ENCODE assay signal across 19 mouse cellular contexts in the genomic region with DNA sequence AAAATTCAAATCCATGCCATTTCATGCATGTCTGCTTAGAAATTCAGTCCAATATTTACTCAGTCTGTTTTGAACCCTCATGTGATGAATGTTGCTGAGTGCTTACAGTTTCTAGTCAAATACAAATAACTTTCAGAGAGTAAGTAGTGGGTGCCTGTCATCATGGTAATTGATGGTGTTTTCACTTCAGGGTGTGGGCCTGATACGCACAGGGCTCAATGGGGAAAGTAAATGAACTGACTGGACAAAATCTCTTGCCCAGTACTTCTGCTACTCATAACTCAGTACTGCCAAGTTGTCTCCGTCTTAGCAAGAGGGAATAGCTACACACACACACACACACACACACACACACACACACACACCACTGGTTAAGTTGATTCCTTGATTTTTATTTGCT.
DNase-seq lines count a peak whose midpoint lies in the region; ATAC-seq and TF ChIP-seq lines count a peak whose summit lies in the region.
"Had no signal": no experiment of that assay in that cellular context is flagged by ENCODE, and none has a peak within 500 bp of the region (broad histone marks: within the 10 kb centered on the region; RNA-seq: fewer than 3 reads in every experiment).

No protein-coding gene starts in this region.

- no peak for TF ChIP-seq RAD21 in MEL (IDR thresholded peaks at IDR 0.05; ENCODE audit: low read depth, low read length)

- no peak for TF ChIP-seq EP300 in MEL (IDR thresholded peaks at IDR 0.05; ENCODE audit: low read depth in 1 of 2, low read length in 2 of 2)

- no peak for TF ChIP-seq POLR2A in MEL (IDR thresholded peaks at IDR 0.05; ENCODE audit: control insufficient read depth in 1 of 2, insufficient read depth in 1 of 2, low read depth in 1 of 2, low read length in 2 of 2, poor library complexity in 1 of 2)
- no peak for TF ChIP-seq POLR2A in myocyte (IDR thresholded peaks at IDR 0.05; ENCODE audit: insufficient read length, low read depth)

- no peak for DNase-seq in heart, adult 8-10 months (ENCODE audit: low spot score)
- DNase-seq in hindbrain, embryonic 10.5 days (ENCODE audit: low spot score): no peak
- no peak for DNase-seq in hindbrain, embryonic 14.5 days (ENCODE audit: low spot score)
- DNase-seq in MEL (ENCODE audit: low read depth, low spot score): no peak
- DNase-seq in gastrocnemius, postnatal 25 days: no peak
- DNase-seq in embryo, embryonic 10 days (ENCODE audit: low spot score): no peak
- DNase-seq: gastrocnemius, postnatal 36 days; layer of hippocampus, postnatal 36 days; liver, embryonic 13.5 days; thymus, postnatal 14 days had no signal

- H3K4me2 ChIP-seq in heart, embryonic 11.5 days: no peak overlapping the region
- no peak overlapping the region for H3K4me2 ChIP-seq in hindbrain, embryonic 14.5 days (replicated peaks)
- peak overlapping the region; percentile 33 for H3K4me2 ChIP-seq in myocyte (ENCODE audit: low read depth)
- H3K4me2 ChIP-seq: limb, embryonic 13.5 days; liver, embryonic 13.5 days; midbrain, embryonic 13.5 days had no signal

- H3K9me3 ChIP-seq in heart, embryonic 11.5 days (replicated peaks; ENCODE audit: control insufficient read depth, low read length): no peaks in the 10 kb centered on the region
- H3K9me3 ChIP-seq in hindbrain, embryonic 10.5 days: no peaks in the 10 kb centered on the region
- no peaks in the 10 kb centered on the region for H3K9me3 ChIP-seq in hindbrain, embryonic 14.5 days (ENCODE audit: control insufficient read depth, low read length)
- no peaks in the 10 kb centered on the region for H3K9me3 ChIP-seq in MEL (replicated peaks; ENCODE audit: insufficient read depth, low read length)
- H3K9me3 ChIP-seq: limb, embryonic 13.5 days; liver, embryonic 13.5 days; midbrain, embryonic 13.5 days had no signal

- 0 out of 2 replicates have a peak overlapping the region, but pooled peaks have one; percentile 35 for H3K27ac ChIP-seq in heart, embryonic 11.5 days (ENCODE audit: low read depth, low read length)
- H3K27ac ChIP-seq in hindbrain, embryonic 10.5 days: peak overlapping the region; percentile 23; the same call in 1 of the 2 replicates
- H3K27ac ChIP-seq in hindbrain, embryonic 14.5 days: no peak overlapping the region
- H3K27ac ChIP-seq in MEL (ENCODE audit: control insufficient read depth, low read depth, low read length): peak overlapping the region; percentile 44; the same call in 1 of the 2 replicates
- H3K27ac ChIP-seq: kidney, postnatal 0 days; limb, embryonic 13.5 days; liver, embryonic 13.5 days; midbrain, embryonic 13.5 days had no signal

- no peak overlapping the region for H3ac ChIP-seq in myocyte (ENCODE audit: control insufficient read depth, insufficient read length)

- no peak for TF ChIP-seq CTCF in MEL (IDR thresholded peaks at IDR 0.05 in 2 of 3, conservative IDR thresholded peaks at IDR 0.05 in 1 of 3; ENCODE audit: control insufficient read depth in 1 of 3, insufficient read depth in 1 of 3, low read depth in 2 of 3, low read length in 3 of 3, poor library complexity in 1 of 3, severe bottlenecking in 1 of 3)

- H3K79me2 ChIP-seq in MEL (ENCODE audit: control insufficient read depth, insufficient read depth, low read length, poor library complexity) (no peaks in the 10 kb centered on the region), myocyte (ENCODE audit: control insufficient read depth, insufficient read depth) (no peaks in the 10 kb centered on the region)

- ATAC-seq in heart, embryonic 11.5 days (replicated peaks; ENCODE audit: insufficient number of reproducible peaks, low FRiP score, low TSS enrichment): no peak
- no peak for ATAC-seq in hindbrain, embryonic 14.5 days (ENCODE audit: low FRiP score)
- ATAC-seq: forebrain, embryonic 14.5 days; hindbrain, embryonic 16.5 days had no signal

- no peaks in the 10 kb centered on the region for H3K27me3 ChIP-seq in heart, embryonic 11.5 days (ENCODE audit: control insufficient read depth, insufficient read depth, low read length)
- H3K27me3 ChIP-seq in hindbrain, embryonic 10.5 days (ENCODE audit: insufficient read depth, poor library complexity, severe bottlenecking): no peaks in the 10 kb centered on the region
- H3K27me3 ChIP-seq in hindbrain, embryonic 14.5 days (ENCODE audit: control insufficient read depth, insufficient read depth, low read length): no peaks in the 10 kb centered on the region
- no peaks in the 10 kb centered on the region for H3K27me3 ChIP-seq in MEL (ENCODE audit: control insufficient read depth in 1 of 2, insufficient read depth in 2 of 2, low read length in 2 of 2)
- no peaks in the 10 kb centered on the region for H3K27me3 ChIP-seq in myocyte (ENCODE audit: control insufficient read depth, insufficient read depth, insufficient read length)
- H3K27me3 ChIP-seq: CH12.LX; liver, embryonic 13.5 days; midbrain, embryonic 13.5 days had no signal

- H3K9ac ChIP-seq in heart, embryonic 11.5 days (ENCODE audit: low read depth, low read length): no peak overlapping the region
- no peak overlapping the region for H3K9ac ChIP-seq in hindbrain, embryonic 14.5 days
- H3K9ac ChIP-seq in MEL (ENCODE audit: control insufficient read depth, low read depth, low read length, poor library complexity, severe bottlenecking): no peak overlapping the region
- H3K9ac ChIP-seq: limb, embryonic 13.5 days; liver, embryonic 13.5 days; midbrain, embryonic 13.5 days had no signal

- no peaks in the 10 kb centered on the region for H3K36me3 ChIP-seq in heart, embryonic 11.5 days (ENCODE audit: control insufficient read depth, insufficient read depth, low read length)
- H3K36me3 ChIP-seq in hindbrain, embryonic 10.5 days: peaks cover 28% of the 10 kb centered on the region
- H3K36me3 ChIP-seq in hindbrain, embryonic 14.5 days (replicated peaks; ENCODE audit: control insufficient read depth, insufficient read depth): no peaks in the 10 kb centered on the region
- H3K36me3 ChIP-seq in MEL (ENCODE audit: control insufficient read depth in 1 of 2, insufficient read depth in 2 of 2, low read length in 2 of 2): peaks cover 0 to 52% of the 10 kb centered on the region in 2 experiments; a peak in 2 of 4 replicates
- H3K36me3 ChIP-seq in myocyte (ENCODE audit: control insufficient read depth, insufficient read depth): no peaks in the 10 kb centered on the region
- H3K36me3 ChIP-seq: limb, embryonic 13.5 days; liver, embryonic 13.5 days; midbrain, embryonic 13.5 days had no signal

- 41% methylated on average over 2 of the region's 2 CpGs for WGBS in heart, embryonic 11.5 days (ENCODE audit: insufficient replicate concordance)
- WGBS in hindbrain, embryonic 10.5 days: 57% methylated on average over 2 of the region's 2 CpGs
- WGBS in hindbrain, embryonic 14.5 days: 28% methylated on average over 2 of the region's 2 CpGs

- no peak overlapping the region for H3K4me3 ChIP-seq in heart, embryonic 11.5 days (ENCODE audit: low read depth, low read length)
- H3K4me3 ChIP-seq in hindbrain, embryonic 10.5 days: no peak overlapping the region
- no peak overlapping the region for H3K4me3 ChIP-seq in hindbrain, embryonic 14.5 days (replicated peaks; ENCODE audit: low read length)
- no peak overlapping the region for H3K4me3 ChIP-seq in MEL (ENCODE audit: control insufficient read depth in 1 of 2, insufficient read depth in 1 of 2, low read depth in 2 of 2, low read length in 2 of 2)
- no peak overlapping the region for H3K4me3 ChIP-seq in myocyte
- H3K4me3 ChIP-seq: erythroblast, embryonic 14.5 days; limb, embryonic 13.5 days; liver, embryonic 13.5 days; midbrain, embryonic 13.5 days had no signal

- peaks cover 46% of the 10 kb centered on the region for H3K4me1 ChIP-seq in heart, embryonic 11.5 days (ENCODE audit: control insufficient read depth, insufficient read depth, low read length)
- H3K4me1 ChIP-seq in hindbrain, embryonic 10.5 days (replicated peaks): peaks cover 35% of the 10 kb centered on the region
- H3K4me1 ChIP-seq in hindbrain, embryonic 14.5 days (replicated peaks; ENCODE audit: control insufficient read depth, insufficient read depth, low read length): peaks cover 40% of the 10 kb centered on the region
- peaks cover 26 to 47% of the 10 kb centered on the region in 2 experiments for H3K4me1 ChIP-seq in MEL (ENCODE audit: control insufficient read depth in 1 of 2, insufficient read depth in 2 of 2, low read length in 2 of 2)

TF ChIP-seq in MEL, 35 proteins besides CTCF, POLR2A, EP300 and RAD21:
- no peak for TF ChIP-seq MAZ (IDR thresholded peaks at IDR 0.05; ENCODE audit: low read depth, low read length)
- TF ChIP-seq MYB (IDR thresholded peaks at IDR 0.05; ENCODE audit: low read depth, low read length): no peak
- TF ChIP-seq POLR2AphosphoS2 (IDR thresholded peaks at IDR 0.05; ENCODE audit: low read length): no peak
- no peak for TF ChIP-seq TBP (IDR thresholded peaks at IDR 0.05; ENCODE audit: low read depth, low read length)
- TF ChIP-seq SIN3A (IDR thresholded peaks at IDR 0.05; ENCODE audit: low read length): no peak

TF ChIP-seq in myocyte, 11 proteins besides CTCF, POLR2A, EP300 and RAD21:
- TF ChIP-seq MAX (IDR thresholded peaks at IDR 0.05; ENCODE audit: low read depth) (no peak), POLR2AphosphoS2 (IDR thresholded peaks at IDR 0.05; ENCODE audit: insufficient read length, low read depth) (no peak), MYOG (IDR thresholded peaks at IDR 0.05; ENCODE audit: control insufficient read depth in 1 of 3, insufficient read depth in 1 of 3, insufficient read length in 2 of 3, low read depth in 2 of 3) (no peak), REST (IDR thresholded peaks at IDR 0.05; ENCODE audit: insufficient read depth, insufficient read length) (no peak), TCF12 (IDR thresholded peaks at IDR 0.05; ENCODE audit: insufficient read depth, poor library complexity, severe bottlenecking) (no peak), TCF3 (IDR thresholded peaks at IDR 0.05; ENCODE audit: insufficient read length, low read depth) (no peak), SRF (IDR thresholded peaks at IDR 0.05; ENCODE audit: control insufficient read depth, insufficient read length, low read depth) (no peak), USF1 (IDR thresholded peaks at IDR 0.05; ENCODE audit: low read depth) (no peak), E2F4 (IDR thresholded peaks at IDR 0.05; ENCODE audit: insufficient read depth) (no peak), MYOD1 (IDR thresholded peaks at IDR 0.05; ENCODE audit: control insufficient read depth in 1 of 3, insufficient read length in 2 of 3, low read depth in 2 of 3) (no peak), CEBPB (IDR thresholded peaks at IDR 0.05; ENCODE audit: insufficient read depth, poor library complexity, severe bottlenecking) (no peak)
